Mouse (Mus musculus) activated CD4-positive, CD25-positive, alpha-beta regulatory T cell, adult 9 weeks (primary cell): ENCODE data around the gene Fancc. TPM values are rescaled to one million over a fixed set of nuclear protein-coding genes. Genes with fewer than 3 reads are reported as not detected.

Source experiments
- polyA plus RNA-seq: library from polyadenylated mRNA; unstranded; fragments of 100-300 nt; shearing (Covaris generic); gene quantifications from one replicate; pipeline ENCODE4 v1.2.1, GENCODE M21; 2017

Fancc gene
- polyA plus RNA-seq: 27.2 TPM

DNA sequence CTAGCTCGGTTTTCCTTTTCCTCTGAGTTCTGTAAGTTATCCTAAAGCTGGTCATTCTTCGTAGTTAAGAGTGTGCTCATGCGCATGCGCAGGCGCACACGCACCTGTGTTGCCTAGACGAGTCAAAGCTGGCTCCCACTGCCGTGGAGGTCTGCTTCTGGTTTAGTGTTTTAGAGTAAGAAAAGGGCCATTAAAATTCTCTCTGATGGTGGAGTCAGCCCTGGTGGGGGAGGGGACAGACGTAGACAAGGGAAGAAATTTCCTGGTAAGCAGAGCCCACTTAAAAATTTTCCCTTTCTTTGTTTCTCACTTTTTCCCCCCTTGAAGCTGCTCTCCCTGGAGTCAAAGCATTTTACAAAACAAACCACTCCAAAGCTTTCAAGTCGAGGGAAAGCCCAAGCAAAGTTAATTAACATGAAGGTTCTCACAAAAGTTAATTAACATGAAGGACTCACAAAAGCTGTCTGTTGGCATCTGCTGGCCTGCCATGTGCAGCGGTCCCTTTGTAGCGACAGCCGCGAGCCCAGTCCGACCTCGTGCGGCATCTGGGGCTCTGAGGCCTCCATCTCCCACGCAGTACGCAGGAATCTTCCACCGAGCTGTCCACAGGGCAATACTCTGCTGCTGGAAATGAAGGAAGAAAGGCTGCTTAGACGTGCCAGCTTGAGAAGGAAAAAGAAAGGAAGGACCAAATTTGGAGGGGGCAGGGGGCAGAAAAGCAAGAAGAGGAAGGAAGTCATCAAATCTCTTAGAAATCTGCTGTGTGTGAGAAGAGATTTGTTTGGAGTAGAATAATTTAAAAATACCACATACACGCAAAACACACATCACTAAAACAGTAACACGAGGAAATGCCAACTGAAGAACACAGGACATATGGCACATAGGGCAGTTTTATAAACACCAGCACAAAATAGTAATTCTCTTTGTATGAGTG, at the start of gene Fancc:
Gene Fancc, minus strand, starts transcription at position 633 of the 937 bp plus-strand sequence.

Other genes with a start within 250 kb of the Fancc start
- 15.4 TPM for gene Ptch1, start 76.3 kb upstream of the Fancc start, polyA plus RNA-seq